Mouse (Mus musculus) heart, postnatal 25 days (tissue): Measurements from ENCODE around the gene Spred1. TPM values are rescaled to one million over a fixed set of nuclear protein-coding genes. Genes with fewer than 3 reads are reported as not detected.
"Not testable (repeated sequence)": the region's sequence is repeated elsewhere in the genome, so short reads cannot be mapped to it uniquely, and the experiment has no call there.

Source experiments
- DNase-seq: peaks from one replicate; pipeline ENCODE4 v3.0.0; 2022; ENCODE audit warnings: low spot score
- intact Hi-C: fragments of 180-260 bp; cut with DNase I; formaldehyde crosslinking; loops from one replicate; pipeline ENCODE4 v1.15.1; 2025
- total RNA-seq, 2 experiments: library from RNA; stranded (reverse); gene quantifications; 2 replicates each; pipeline ENCODE4 v1.2.3; 2021

Spred1 gene
- total RNA-seq, 2 experiments from 2014 or later, result 17.1 to 17.6 TPM

DNA sequence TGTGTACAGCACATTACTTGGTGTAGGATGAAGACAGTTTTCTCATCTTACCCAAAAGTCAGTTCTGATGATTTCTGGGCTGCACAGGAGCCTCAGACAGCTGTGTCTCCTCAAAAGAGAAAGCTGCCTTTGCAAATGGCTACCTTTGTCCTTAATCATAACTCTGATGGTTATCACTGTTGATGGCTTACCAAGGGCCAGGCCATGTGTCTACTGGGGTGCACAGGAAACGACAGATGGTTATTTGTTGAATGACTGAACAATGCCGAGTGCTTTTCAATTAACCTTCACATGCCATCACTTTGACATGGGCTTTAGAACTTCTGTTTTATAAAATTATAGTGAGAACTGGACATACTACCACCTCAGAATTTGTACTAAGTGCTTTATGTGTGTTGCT, 2.7 kb upstream of the Spred1 start:
- intact Hi-C loops, result loop anchor here (5.0 kb wide), 2 partner anchors 36 to 196 kb away; no protein-coding TSS in a partner anchor

GRCm38 (mm10) chr2:117119291-117120245, 1.6 kb upstream of the Spred1 start:
- intact Hi-C loops, result loop anchor here (1.0 to 5.0 kb wide), 5 partner anchors 37 to 197 kb away; no protein-coding TSS in a partner anchor
- DNase-seq, result peak; percentile 71

More for the DNA sequence above, 2.7 kb upstream of the Spred1 start:
- no peak for DNase-seq

- intact Hi-C loops, result loop anchor here (1.0 to 2.0 kb wide), 3 partner anchors 60 to 146 kb away; no protein-coding TSS in a partner anchor
Measured at GRCm38 (mm10) chr2:117120246-117121211, 645 bp upstream of the Spred1 start.

GRCm38 (mm10) chr2:117121984-117122605, 921 bp downstream of the Spred1 start:
- intact Hi-C loops, result loop anchor here (2.0 kb wide), 3 partner anchors 59 to 221 kb away; no protein-coding TSS in a partner anchor
- DNase-seq, result no peak

More at GRCm38 (mm10) chr2:117120246-117121211, 645 bp upstream of the Spred1 start:
- DNase-seq, result peak; percentile 80

- no peak for DNase-seq
- intact Hi-C loops, result loop anchor here (2.0 kb wide), 1 partner anchor 222 kb away; no protein-coding TSS in a partner anchor
Measured at GRCm38 (mm10) chr2:117122701-117123337, 1.6 kb downstream of the Spred1 start.

- no peak for DNase-seq
- intact Hi-C loops, result loop anchor here (2.0 kb wide), 1 partner anchor 223 kb away; no protein-coding TSS in a partner anchor
Measured at GRCm38 (mm10) chr2:117123701-117124100, 2.5 kb downstream of the Spred1 start.

DNA sequence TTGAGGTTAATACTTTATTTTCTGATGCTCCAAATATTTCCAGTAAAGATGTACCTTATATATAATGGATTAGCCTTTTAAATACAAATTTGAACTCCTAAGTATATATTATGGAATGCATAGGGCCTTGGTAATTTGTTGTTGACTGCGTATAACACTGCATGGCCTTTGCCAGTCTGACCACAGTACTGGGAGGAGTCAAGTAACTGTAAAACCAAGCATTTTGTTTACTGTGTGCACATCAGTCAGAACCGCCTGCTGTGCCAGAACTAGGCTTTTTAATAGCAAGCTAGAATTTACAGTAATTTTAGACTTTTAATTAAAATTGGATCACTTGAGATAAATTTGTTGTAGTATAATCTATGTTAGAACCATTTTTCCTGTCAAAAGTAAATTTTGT, 3.7 kb downstream of the Spred1 start:
- DNase-seq, result no peak
- intact Hi-C loops, result no loop called here

DNA sequence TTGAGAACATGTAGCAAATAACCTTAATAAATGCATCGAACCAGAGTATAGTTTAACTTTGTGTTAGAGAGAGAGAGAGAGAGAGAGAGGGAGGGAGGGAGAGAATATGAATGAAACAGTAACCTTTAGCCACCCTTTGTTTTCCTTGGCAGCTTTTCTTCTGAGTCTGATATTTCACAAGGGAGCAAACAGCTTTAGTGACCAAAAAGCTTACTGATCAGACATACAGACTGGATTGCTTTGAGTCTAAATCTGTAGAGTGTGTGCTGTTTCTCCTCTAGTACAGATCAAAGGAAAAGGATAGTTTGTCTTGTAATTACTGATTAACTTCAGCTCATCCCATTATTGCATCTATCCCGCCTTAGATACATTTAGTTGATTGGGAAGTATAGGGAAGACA, 8.0 kb downstream of the Spred1 start:
- DNase-seq, result no peak
- intact Hi-C loops, result no loop called here

- intact Hi-C loops, DNase-seq: not testable (repeated sequence)
Measured at GRCm38 (mm10) chr2:117131041-117131440, 9.9 kb downstream of the Spred1 start.

GRCm38 (mm10) chr2:117131910-117132309, 10.7 kb downstream of the Spred1 start:
- DNase-seq, result no peak
- intact Hi-C loops, result no loop called here

- no peak for DNase-seq
- intact Hi-C loops, result no loop called here
Measured at GRCm38 (mm10) chr2:117133541-117133940, 12.4 kb downstream of the Spred1 start.

DNA sequence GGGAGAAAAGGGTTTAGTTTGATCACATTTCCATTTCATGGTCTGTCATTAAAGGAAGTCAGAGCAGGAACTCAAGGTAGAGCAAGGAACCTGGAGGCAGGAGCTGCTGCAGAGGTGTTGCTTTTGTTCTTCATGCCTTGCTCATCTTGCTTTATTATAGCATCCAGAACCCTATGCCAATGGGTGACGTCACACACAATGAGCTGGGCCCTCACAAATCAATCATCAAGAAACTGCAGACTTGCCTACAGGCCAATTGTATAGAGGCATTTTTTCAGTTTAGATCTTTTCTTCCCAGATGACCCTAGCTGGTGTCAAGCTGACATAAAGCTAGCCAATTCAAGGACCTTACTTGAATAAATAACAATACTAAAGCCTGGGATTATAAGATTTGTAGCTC, 16.6 kb downstream of the Spred1 start:
- intact Hi-C loops, result no loop called here
- no peak for DNase-seq

DNA sequence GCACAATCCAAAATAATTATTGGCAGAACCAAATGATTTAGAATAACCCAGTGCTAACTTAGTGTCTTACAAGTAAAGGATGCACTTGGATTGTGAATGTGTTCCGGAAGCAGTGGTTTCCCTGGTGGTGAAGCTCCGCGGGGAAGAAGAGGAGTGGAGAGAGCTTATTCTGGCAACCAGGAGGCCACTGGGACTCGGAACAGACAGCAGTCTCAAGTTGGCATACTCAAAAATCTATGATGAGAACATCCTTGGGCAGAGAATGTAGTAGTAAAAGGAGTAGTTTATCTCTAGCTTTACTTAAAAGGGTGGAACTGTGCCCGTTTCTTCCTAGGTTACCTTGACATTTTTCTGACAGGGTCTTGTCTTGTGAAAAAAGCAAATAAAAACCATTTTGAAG, 17.8 kb downstream of the Spred1 start:
- DNase-seq, result no peak
- intact Hi-C loops, result no loop called here

- intact Hi-C loops, result no loop called here
Measured at GRCm38 (mm10) chr2:117139977-117140376, 18.8 kb downstream of the Spred1 start.

DNA sequence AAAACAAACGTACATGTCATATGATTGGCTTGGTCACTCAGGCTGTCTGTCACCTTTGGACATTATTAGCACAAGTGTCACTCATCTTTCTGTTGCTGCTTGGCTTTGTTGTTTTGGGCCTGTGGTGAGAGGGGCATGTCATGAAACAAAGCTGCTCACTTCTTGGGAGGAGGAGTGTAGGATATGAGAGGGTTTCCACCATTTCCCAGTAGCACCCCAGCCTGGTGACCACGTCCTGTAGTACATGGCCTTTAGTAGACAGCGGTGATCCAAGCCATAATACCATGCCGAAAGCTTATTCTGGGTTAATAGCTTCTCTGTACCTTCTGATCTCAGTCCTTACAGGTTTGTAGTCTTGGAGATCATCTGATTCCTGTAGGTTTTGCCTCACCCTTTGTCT, 21.9 kb downstream of the Spred1 start:
- no peak for DNase-seq
- intact Hi-C loops, result no loop called here

More at GRCm38 (mm10) chr2:117139977-117140376, 18.8 kb downstream of the Spred1 start:
- DNase-seq, result no peak

DNA sequence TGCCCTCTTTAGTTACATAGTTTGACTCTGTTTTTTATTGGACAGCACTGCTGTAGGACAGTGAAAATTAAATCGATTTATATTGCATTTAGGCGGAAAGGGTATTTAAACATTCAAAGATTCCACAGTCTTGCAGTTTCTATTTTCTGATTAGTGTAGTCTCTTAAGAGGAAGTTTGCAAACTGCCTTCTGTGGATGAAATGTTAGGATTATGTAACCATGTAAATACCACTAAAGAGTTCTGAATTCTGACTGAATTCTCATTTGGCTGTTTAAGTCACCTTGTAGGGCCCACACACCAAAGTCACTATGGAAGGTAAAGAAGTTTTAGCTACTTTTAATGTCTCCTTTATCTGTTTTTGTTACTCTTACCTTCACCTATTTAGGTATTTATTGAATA, 24.9 kb downstream of the Spred1 start:
- DNase-seq, result no peak
- intact Hi-C loops, result no loop called here

DNA sequence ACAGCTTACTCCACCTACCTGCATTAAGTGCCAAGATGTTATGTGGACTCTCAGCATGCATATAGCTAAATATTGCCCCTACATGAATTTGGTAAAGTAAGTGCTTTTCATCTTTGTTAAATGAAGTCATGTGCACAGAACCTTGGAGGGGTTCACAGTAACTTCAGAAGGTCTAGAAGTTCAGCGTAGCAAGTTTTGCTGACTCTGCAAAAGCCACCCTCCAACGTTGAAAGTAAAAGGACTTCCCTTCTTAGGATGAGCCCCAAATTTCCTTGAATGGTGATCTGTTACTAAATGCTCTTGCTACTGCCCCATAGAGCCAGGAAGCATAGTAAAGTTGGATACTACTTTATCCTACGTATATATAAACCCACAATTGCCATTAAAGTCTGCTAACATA, 25.4 kb downstream of the Spred1 start:
- no peak for DNase-seq
- intact Hi-C loops, result no loop called here

GRCm38 (mm10) chr2:117152161-117152560, 31.0 kb downstream of the Spred1 start:
- no peak for DNase-seq
- intact Hi-C loops, result no loop called here

DNA sequence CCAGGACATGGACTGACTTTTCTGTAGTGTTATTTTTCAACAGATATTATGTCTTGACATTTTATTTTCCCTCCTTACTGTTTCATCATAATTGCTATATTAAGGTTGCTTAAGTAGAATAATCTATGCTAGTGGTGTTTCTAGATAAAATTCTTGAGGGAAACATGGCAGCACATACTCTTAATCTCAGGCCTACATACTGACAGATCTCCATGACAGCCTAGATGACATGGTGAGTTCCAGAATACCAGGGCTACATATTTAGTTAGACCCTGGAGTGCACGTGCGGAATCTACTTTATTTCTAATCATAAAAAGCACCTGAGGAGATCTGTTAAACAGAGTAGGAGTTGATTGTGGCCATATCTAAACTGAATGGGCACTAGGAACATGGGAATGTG, 47.2 kb downstream of the Spred1 start:
- intact Hi-C loops, result no loop called here
- no peak for DNase-seq
